Mouse (Mus musculus): Measurements from ENCODE around the gene Lilra6. TPM values are rescaled to one million over a fixed set of nuclear protein-coding genes. Genes with fewer than 3 reads are reported as not detected.
"Not testable (repeated sequence)": the region's sequence is repeated elsewhere in the genome, so short reads cannot be mapped to it uniquely, and the experiment has no call there.

The Lilra6 gene
- total RNA-seq (2012; rRNA removed) (0.08 TPM in 1 of 2 replicates, not detected in the other), total RNA-seq (2014; rRNA removed) (0.26 and 0.53 TPM in 2 replicates), polyA plus RNA-seq (2012; ENCODE audit: insufficient read length, low read depth) (0.48 and 1.0 TPM in 2 replicates)

- H3K4me2 ChIP-seq (ENCODE audit: insufficient read depth, low read depth, poor library complexity, severe bottlenecking); H3K27ac ChIP-seq (ENCODE audit: insufficient read depth, low read depth); H3K9ac ChIP-seq (ENCODE audit: insufficient read depth, low read depth); in situ Hi-C loops (cut with MboI; ENCODE audit: low pct_ligation_motif_present, low pct_unique_long_range_greater_than_20kb, low sequenced_read_pairs); H3K27me3 ChIP-seq (replicated peaks); H3K36me3 ChIP-seq (replicated peaks in 1 of 2; ENCODE audit: control insufficient read depth in 1 of 2, insufficient read depth in 1 of 2, low read length in 1 of 2); H3K79me2 ChIP-seq (replicated peaks; ENCODE audit: control insufficient read depth, extremely low read depth, insufficient read depth, poor library complexity, severe bottlenecking); H3K9me3 ChIP-seq (replicated peaks; ENCODE audit: low read length); H3K4me3 ChIP-seq (replicated peaks in 1 of 3; ENCODE audit: low read depth in 2 of 3, low read length in 2 of 3, poor library complexity in 1 of 3); dilution Hi-C loops (cut with MboI; ENCODE audit: extremely low pct_ligation_motif_present, extremely low pct_unique_long_range_greater_than_20kb, low sequenced_read_pairs): not testable (repeated sequence)
- peak; percentile 37 for DNase-seq (ENCODE audit: extremely low read depth)
- peaks cover 7 to 11% of the 10 kb centered on the region in 2 experiments for H3K4me1 ChIP-seq (ENCODE audit: control insufficient read depth in 1 of 2, insufficient read depth in 2 of 2)
Measured at GRCm38 (mm10) chr7:3915387-3915786, at the start of gene Lilra6. Gene Lilra6, minus strand, starts transcription at chr7:3915503.

GRCm38 (mm10) chr7:3962017-3962416, 46.7 kb upstream of the Lilra6 start:
- no peak overlapping the region for H3K9ac ChIP-seq (ENCODE audit: insufficient read depth, low read depth)
- dilution Hi-C loops (cut with MboI; ENCODE audit: extremely low pct_ligation_motif_present, extremely low pct_unique_long_range_greater_than_20kb, low sequenced_read_pairs), result no loop called here
- no peak overlapping the region for H3K4me3 ChIP-seq (replicated peaks in 1 of 3; ENCODE audit: low read depth in 2 of 3, low read length in 2 of 3, poor library complexity in 1 of 3)
- H3K79me2 ChIP-seq (replicated peaks; ENCODE audit: control insufficient read depth, extremely low read depth, insufficient read depth, poor library complexity, severe bottlenecking), result no peaks in the 10 kb centered on the region
- no peaks in the 10 kb centered on the region for H3K27me3 ChIP-seq (replicated peaks)
- H3K4me1 ChIP-seq (ENCODE audit: control insufficient read depth in 1 of 2, insufficient read depth in 2 of 2), result peaks cover 0 to 4% of the 10 kb centered on the region in 2 experiments; a peak in 1 of 4 replicates
- no peak overlapping the region for H3K4me2 ChIP-seq (ENCODE audit: insufficient read depth, low read depth, poor library complexity, severe bottlenecking)
- no peak for DNase-seq (ENCODE audit: extremely low read depth)
- no peaks in the 10 kb centered on the region for H3K36me3 ChIP-seq (replicated peaks in 1 of 2; ENCODE audit: control insufficient read depth in 1 of 2, insufficient read depth in 1 of 2, low read length in 1 of 2)
- in situ Hi-C loops (cut with MboI; ENCODE audit: low pct_ligation_motif_present, low pct_unique_long_range_greater_than_20kb, low sequenced_read_pairs), result no loop called here
- H3K9me3 ChIP-seq (replicated peaks; ENCODE audit: low read length), result no peaks in the 10 kb centered on the region
- TF ChIP-seq E2F4 (IDR thresholded peaks at IDR 0.05; ENCODE audit: insufficient replicate concordance, low read depth, low read length), result no peak
- TF ChIP-seq RCOR1 (conservative IDR thresholded peaks at IDR 0.05; ENCODE audit: low read depth, low read length), result no peak
- no peak for TF ChIP-seq CTCF (conservative IDR thresholded peaks at IDR 0.05 in 1 of 2, IDR thresholded peaks at IDR 0.05 in 1 of 2; ENCODE audit: low read depth in 2 of 2, low read length in 2 of 2)
- no peak for TF ChIP-seq RAD21 (IDR thresholded peaks at IDR 0.05; ENCODE audit: low read depth, low read length)
- TF ChIP-seq BHLHE40 (IDR thresholded peaks at IDR 0.05; ENCODE audit: low read depth, low read length), result no peak
- no peak for TF ChIP-seq HCFC1 (IDR thresholded peaks at IDR 0.05; ENCODE audit: low read depth, low read length)
- no peak for TF ChIP-seq TCF12 (IDR thresholded peaks at IDR 0.05; ENCODE audit: low read depth, low read length)
- TF ChIP-seq GABPA (IDR thresholded peaks at IDR 0.05; ENCODE audit: insufficient replicate concordance, low read depth, low read length), result no peak
- H3K27ac ChIP-seq (ENCODE audit: insufficient read depth, low read depth), result no peak overlapping the region

- dilution Hi-C loops (cut with MboI; ENCODE audit: extremely low pct_ligation_motif_present, extremely low pct_unique_long_range_greater_than_20kb, low sequenced_read_pairs), result no loop called here
- TF ChIP-seq NRF1 (IDR thresholded peaks at IDR 0.05; ENCODE audit: low read depth, low read length) (no peak), JUND (conservative IDR thresholded peaks at IDR 0.05; ENCODE audit: low read depth, low read length) (no peak), E2F4 (IDR thresholded peaks at IDR 0.05; ENCODE audit: insufficient replicate concordance, low read depth, low read length) (no peak), POLR2A (IDR thresholded peaks at IDR 0.05; ENCODE audit: low read depth, low read length) (no peak), USF1 (IDR thresholded peaks at IDR 0.05; ENCODE audit: low read depth, low read length) (no peak), ELF1 (IDR thresholded peaks at IDR 0.05; ENCODE audit: low read depth, low read length) (no peak), GABPA (IDR thresholded peaks at IDR 0.05; ENCODE audit: insufficient replicate concordance, low read depth, low read length) (no peak), IRF4 (IDR thresholded peaks at IDR 0.05; ENCODE audit: low read depth, low read length) (no peak), RCOR1 (conservative IDR thresholded peaks at IDR 0.05; ENCODE audit: low read depth, low read length) (no peak), EP300 (IDR thresholded peaks at IDR 0.05; ENCODE audit: low read length) (no peak)
- no peaks in the 10 kb centered on the region for H3K9me3 ChIP-seq (replicated peaks; ENCODE audit: low read length)
- H3K4me1 ChIP-seq (ENCODE audit: control insufficient read depth in 1 of 2, insufficient read depth in 2 of 2), result peaks cover 0 to 15% of the 10 kb centered on the region in 2 experiments; a peak in 3 of 4 replicates
- no peak overlapping the region for H3K4me2 ChIP-seq (ENCODE audit: insufficient read depth, low read depth, poor library complexity, severe bottlenecking)
- no peaks in the 10 kb centered on the region for H3K36me3 ChIP-seq (replicated peaks in 1 of 2; ENCODE audit: control insufficient read depth in 1 of 2, insufficient read depth in 1 of 2, low read length in 1 of 2)
- H3K4me3 ChIP-seq (replicated peaks in 1 of 3; ENCODE audit: low read depth in 2 of 3, low read length in 2 of 3, poor library complexity in 1 of 3), result no peak overlapping the region
- DNase-seq (ENCODE audit: extremely low read depth), result no peak
- H3K27ac ChIP-seq (ENCODE audit: insufficient read depth, low read depth), result no peak overlapping the region
- H3K79me2 ChIP-seq (replicated peaks; ENCODE audit: control insufficient read depth, extremely low read depth, insufficient read depth, poor library complexity, severe bottlenecking), result no peaks in the 10 kb centered on the region
- in situ Hi-C loops (cut with MboI; ENCODE audit: low pct_ligation_motif_present, low pct_unique_long_range_greater_than_20kb, low sequenced_read_pairs), result no loop called here
- H3K27me3 ChIP-seq (replicated peaks), result no peaks in the 10 kb centered on the region
- H3K9ac ChIP-seq (ENCODE audit: insufficient read depth, low read depth), result no peak overlapping the region
Measured at GRCm38 (mm10) chr7:3957387-3957786, 42.1 kb upstream of the Lilra6 start.
